Mouse (Mus musculus): ENCODE measurements around the gene Selenok. TPM values are rescaled to one million over a fixed set of nuclear protein-coding genes. Genes with fewer than 3 reads are reported as not detected.

The Selenok gene
- polyA plus RNA-seq, 1 experiment from 2014 or later: 388 TPM

DNA sequence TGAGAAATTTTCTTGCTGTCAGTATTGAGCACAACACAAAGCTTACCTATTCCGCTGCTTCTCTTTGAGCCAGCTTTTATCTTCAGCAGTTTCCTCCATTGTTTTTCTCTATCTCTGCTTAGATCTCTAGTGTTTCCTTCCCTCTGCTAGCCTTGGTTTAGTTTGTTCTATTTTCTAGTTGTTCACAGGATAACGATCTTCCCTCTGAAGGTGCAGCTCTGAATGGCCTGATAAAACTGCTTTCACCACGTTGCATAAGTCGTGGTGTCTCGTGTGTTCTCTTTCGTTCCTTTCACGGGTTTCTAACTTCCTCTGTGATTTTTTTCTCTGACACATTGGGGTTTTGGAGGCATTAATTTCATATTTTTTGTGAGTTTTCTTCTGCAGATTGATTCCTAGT lies 56.3 kb downstream of the Selenok start:
- Histone ChIP-seq H3K4me3 (no peak overlapping the region), H3K9me3 (no peaks in the 10 kb centered on the region), H3K4me1 (replicated peaks) (no peaks in the 10 kb centered on the region), H3K27ac (no peak overlapping the region), H3K27me3 (ENCODE audit: insufficient read depth, poor library complexity, severe bottlenecking) (no peaks in the 10 kb centered on the region), H3K36me3 (no peaks in the 10 kb centered on the region)
- no peak for DNase-seq (ENCODE audit: low spot score)
- WGBS: 78% methylated on average over 7 of the region's 7 CpGs

Other genes starting within 250 kb of the Selenok start
- 5.1 and 12.6 TPM in 2 replicates for gene Cacna2d3, start 246.4 kb upstream of the Selenok start, polyA plus RNA-seq (2016; fragmentation: Nextera tagmentation; extraction: Ambion mirVana)
- gene Actr8, start 10.0 kb downstream of the Selenok start, polyA plus RNA-seq (2016; fragmentation: Nextera tagmentation; extraction: Ambion mirVana): 89.1 and 92.4 TPM in 2 replicates
- 0.46 and 1.0 TPM in 2 replicates for gene Il17rb, start 40.6 kb downstream of the Selenok start, polyA plus RNA-seq (2016; fragmentation: Nextera tagmentation; extraction: Ambion mirVana)
- gene Chdh, start 40.7 kb downstream of the Selenok start, polyA plus RNA-seq (2016; fragmentation: Nextera tagmentation; extraction: Ambion mirVana): 0.09 and 0.11 TPM in 2 replicates